Mouse (Mus musculus) midbrain, postnatal 0 days (tissue): ENCODE data around the gene Mtmr10. TPM values are rescaled to one million over a fixed set of nuclear protein-coding genes. Genes with fewer than 3 reads are reported as not detected.

ENCODE experiments used
- ATAC-seq: fragments of 200-750 bp; cut with Nextera tagmentation; 2 replicates; pipeline ENCODE4 v1.8.0; 2017; ENCODE audit warnings: moderate number of reproducible peaks, mild to moderate bottlenecking, moderate TSS enrichment, moderate library complexity; ENCODE audit not compliant: low FRiP score
- DNase-seq: peaks from one replicate; pipeline ENCODE4 v3.0.0-alpha.2; 2015; ENCODE audit warnings: low spot score
- H3K27ac ChIP-seq: fragments of 300-500 bp; sonication (generic); 2 replicates; pipeline ENCODE4 v1.5.1; 2014; ENCODE audit warnings: low read depth, mild to moderate bottlenecking, low read length, mixed read lengths
- H3K27me3 ChIP-seq: fragments of 300-500 bp; sonication (generic); 2 replicates; pipeline ENCODE4 v1.6.1; 2014; ENCODE audit warnings: low read length, control low read depth, mixed read lengths; ENCODE audit not compliant: insufficient read depth
- H3K36me3 ChIP-seq: fragments of 300-500 bp; sonication (generic); 2 replicates; pipeline ENCODE4 v1.6.1; 2014; ENCODE audit warnings: low read length, control low read depth, mixed read lengths; ENCODE audit not compliant: insufficient read depth
- H3K4me1 ChIP-seq: fragments of 300-500 bp; sonication (generic); 2 replicates; pipeline ENCODE4 v1.6.1; 2014; ENCODE audit warnings: mild to moderate bottlenecking, control low read depth, antibody characterized with exemption, low read length, mixed read lengths; ENCODE audit not compliant: insufficient read depth
- H3K4me2 ChIP-seq: fragments of 300-500 bp; sonication (generic); 2 replicates; pipeline ENCODE4 v1.6.1; 2014; ENCODE audit warnings: low read depth, mild to moderate bottlenecking, low read length, mixed read lengths; ENCODE audit not compliant: poor library complexity, severe bottlenecking
- H3K4me3 ChIP-seq: fragments of 300-500 bp; sonication (generic); 2 replicates; pipeline ENCODE4 v1.5.1; 2014; ENCODE audit warnings: low read depth, mild to moderate bottlenecking, low read length, moderate library complexity
- H3K9ac ChIP-seq: fragments of 300-500 bp; sonication (generic); replicated peaks from 2 replicates; pipeline ENCODE4 v1.6.1; 2014; ENCODE audit warnings: mild to moderate bottlenecking, low read length, moderate library complexity, mixed read lengths; ENCODE audit not compliant: poor library complexity, severe bottlenecking
- H3K9me3 ChIP-seq: fragments of 300-500 bp; sonication (generic); 2 replicates; pipeline ENCODE4 v1.6.1; 2016; ENCODE audit warnings: low read length, control low read depth
- CTCF ChIP-seq: IDR thresholded peaks from 2 replicates; pipeline ENCODE4 v1.5.1; 2016; ENCODE audit warnings: antibody characterized with exemption, mild to moderate bottlenecking
- WGBS: fragments of 180-500 bp; shearing (Covaris S2); extraction: QIAGEN DNeasy Blood & Tissue Kit; methylation state at CpG from one replicate; pipeline ENCODE4 v1.1.7; 2014; 5-methylcytosine and 5-hydroxymethylcytosine counted together
- microRNA-seq: library from miRNA; unstranded; fragments of <30 nt; microRNA quantifications from one replicate; pipeline ENCODE4, GENCODE M21; 2016; ENCODE audit warnings: borderline number of aligned reads
- polyA plus RNA-seq: library from polyadenylated mRNA; unstranded; fragments of >200 nt; fragmentation: Nextera tagmentation; extraction: Ambion mirVana; gene quantifications from 2 replicates; pipeline ENCODE4 v1.2.1, GENCODE M21; 2015
- total RNA-seq: library from RNA; depleted of rRNA; stranded (reverse); fragments of >200 nt; gene quantifications from 2 replicates; pipeline ENCODE4 v1.2.3, GENCODE M21; 2014; rRNA removed

Mtmr10 gene
- total and polyA plus RNA-seq, 2 experiments from 2014 or later, result 7.1 to 10.2 TPM

DNA sequence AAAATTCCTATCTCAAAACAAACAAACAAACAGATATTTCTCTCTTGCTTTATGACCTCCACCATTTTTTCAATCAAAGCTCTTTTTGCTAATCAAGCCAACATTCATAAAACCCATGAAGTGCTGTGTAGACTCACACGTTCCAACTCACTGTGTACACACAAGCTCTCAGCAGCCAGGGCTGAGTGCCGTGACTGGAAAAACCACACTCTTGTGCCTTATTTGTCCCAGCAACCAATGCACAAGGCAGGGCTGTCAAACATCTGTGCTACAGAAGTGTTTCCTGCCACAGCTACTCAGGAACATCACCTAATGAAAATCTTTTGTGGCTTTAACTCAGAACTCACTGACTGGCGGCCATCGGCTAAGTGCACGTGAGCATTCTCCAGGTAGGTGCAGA, 78.4 kb downstream of the Mtmr10 start:
- ATAC-seq (no peak), DNase-seq (no peak)
- WGBS, result 95% methylated on average over 5 of the region's 5 CpGs
- Histone ChIP-seq H3K4me1 (no peaks in the 10 kb centered on the region), H3K27me3 (no peaks in the 10 kb centered on the region), H3K9ac (no peak overlapping the region), H3K27ac (no peak overlapping the region), H3K9me3 (no peaks in the 10 kb centered on the region), H3K36me3 (peaks cover 31% of the 10 kb centered on the region), H3K4me2 (no peak overlapping the region), H3K4me3 (no peak overlapping the region)
- TF ChIP-seq CTCF, result no peak

DNA sequence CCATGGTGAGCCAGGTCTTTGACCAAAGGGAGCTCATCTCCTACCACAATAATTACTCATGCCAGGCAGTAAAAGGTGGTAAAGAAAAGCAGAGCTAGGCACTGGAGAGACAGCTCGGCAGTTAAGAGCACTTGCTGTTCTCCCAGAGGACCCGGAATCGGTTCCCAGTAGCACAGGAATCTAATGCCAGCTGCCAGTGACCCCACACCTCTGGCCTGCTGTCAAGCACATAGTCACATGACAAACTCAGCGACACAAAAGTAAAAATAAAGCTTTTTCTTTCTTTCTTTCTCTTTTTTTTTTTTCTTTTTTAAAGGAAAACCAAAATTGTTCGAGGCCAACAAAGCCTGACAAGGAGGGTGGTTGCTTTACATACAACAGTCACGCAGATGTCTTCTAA, 82.4 kb downstream of the Mtmr10 start:
- Histone ChIP-seq H3K4me3 (no peak overlapping the region), H3K4me1 (peaks cover 5% of the 10 kb centered on the region; the same call in 1 of the 2 replicates), H3K9ac (no peak overlapping the region), H3K4me2 (no peak overlapping the region), H3K9me3 (no peaks in the 10 kb centered on the region), H3K36me3 (peaks cover 17% of the 10 kb centered on the region; the same call in 1 of the 2 replicates), H3K27me3 (no peaks in the 10 kb centered on the region), H3K27ac (no peak overlapping the region)
- no peak for DNase-seq
- ATAC-seq, result no peak
- WGBS, result 90% methylated on average over 6 of the region's 6 CpGs
- TF ChIP-seq CTCF, result no peak

DNA sequence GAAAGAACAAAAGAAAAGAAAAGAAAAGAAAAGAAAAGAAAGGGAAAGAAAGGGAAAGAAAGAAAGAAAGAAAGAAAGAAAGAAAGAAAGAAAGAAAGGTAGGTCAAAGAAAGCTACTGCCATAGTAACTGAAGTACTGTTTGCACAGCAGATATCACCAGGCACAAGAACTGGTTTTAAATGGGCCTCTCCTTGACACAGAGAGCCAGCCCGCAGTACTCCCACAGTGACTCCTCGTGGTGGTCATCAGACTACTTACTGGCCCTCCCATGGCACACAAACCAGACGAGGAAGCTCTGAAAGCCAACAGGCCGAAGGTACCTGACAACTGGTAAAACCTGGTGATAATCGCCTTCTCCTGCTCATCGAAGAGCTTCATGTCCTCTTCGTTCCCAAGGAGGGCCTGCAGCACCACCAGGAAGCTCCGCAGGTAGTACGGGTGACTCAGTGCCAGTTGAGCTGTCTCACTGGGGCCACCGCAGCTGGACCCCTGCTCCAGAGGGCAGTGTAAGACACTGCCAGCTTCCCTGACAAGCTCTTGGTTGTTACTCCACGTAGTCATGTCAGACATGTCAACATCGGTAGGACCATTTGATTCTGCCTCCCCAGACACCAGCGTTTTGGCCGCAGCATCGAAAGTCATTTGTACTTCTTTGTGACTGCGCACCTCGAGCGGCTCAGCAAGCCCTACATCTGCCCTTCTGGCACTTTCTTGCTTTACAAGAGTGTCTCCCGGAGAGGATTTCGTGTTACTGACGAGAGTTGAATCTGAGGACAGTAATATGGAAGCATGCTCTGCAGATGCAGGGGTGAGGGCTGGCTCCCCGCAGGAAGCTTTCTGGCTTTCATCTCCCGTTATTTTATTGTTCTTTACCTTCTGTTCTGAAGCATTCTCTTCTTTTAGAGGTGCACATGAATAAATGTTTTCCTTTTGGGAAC, 84.8 kb downstream of the Mtmr10 start:
- WGBS, result 89% methylated on average over 23 of the region's 23 CpGs
- Histone ChIP-seq H3K27ac (no peak overlapping the region), H3K4me1 (peaks cover 5% of the 10 kb centered on the region; the same call in 1 of the 2 replicates), H3K36me3 (peaks cover 14% of the 10 kb centered on the region; the same call in 1 of the 2 replicates), H3K4me3 (no peak overlapping the region), H3K9me3 (no peaks in the 10 kb centered on the region), H3K9ac (no peak overlapping the region), H3K4me2 (no peak overlapping the region), H3K27me3 (no peaks in the 10 kb centered on the region)
- DNase-seq, result no peak
- TF ChIP-seq CTCF, result no peak
- ATAC-seq, result no peak

DNA sequence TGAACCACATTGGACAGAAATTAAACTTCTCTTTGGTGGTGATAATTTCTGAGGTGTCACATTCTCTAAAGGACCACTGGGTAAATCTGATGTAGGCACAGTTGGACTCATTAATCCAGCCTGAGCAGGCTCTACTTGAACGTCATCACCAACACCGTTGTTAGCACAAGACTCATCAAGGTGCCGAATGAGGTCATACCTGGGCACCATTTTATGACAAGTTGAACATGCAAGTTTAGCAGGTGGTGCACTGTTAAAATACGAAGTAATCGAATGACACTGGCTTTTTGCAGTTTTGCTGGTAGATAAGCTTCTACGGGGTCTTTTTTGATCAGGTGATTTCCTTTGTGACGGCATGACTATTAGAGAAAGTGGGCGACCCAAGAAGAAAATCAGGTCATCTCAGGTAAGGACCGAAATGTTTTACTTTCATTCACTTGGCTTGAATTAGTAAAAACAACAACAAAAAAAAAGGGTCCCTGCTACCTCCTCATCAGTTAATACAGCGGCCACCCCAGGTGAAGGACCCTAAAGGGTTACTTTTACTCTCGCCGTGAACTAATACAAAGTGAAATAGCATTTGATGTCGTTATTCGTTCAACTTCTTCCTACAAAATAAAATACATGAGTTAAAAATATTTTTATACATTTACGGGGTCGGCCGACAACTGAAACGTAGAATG, 85.8 kb downstream of the Mtmr10 start:
- ATAC-seq (peak; percentile 18), DNase-seq (no peak)
- peak overlapping the region; percentile 66 for H3K4me3 ChIP-seq
- no peaks in the 10 kb centered on the region for H3K9me3 ChIP-seq
- peaks cover 24% of the 10 kb centered on the region for H3K36me3 ChIP-seq
- H3K4me1 ChIP-seq, result peaks cover 5% of the 10 kb centered on the region; the same call in 1 of the 2 replicates
- H3K4me2 ChIP-seq, result peak overlapping the region; percentile 60
- peak overlapping the region; percentile 84 for H3K27ac ChIP-seq
- no peaks in the 10 kb centered on the region for H3K27me3 ChIP-seq
- TF ChIP-seq CTCF, result no peak
- 10% methylated on average over 18 of the region's 18 CpGs for WGBS
- H3K9ac ChIP-seq, result peak overlapping the region; percentile 39; the same call in 1 of the 2 replicates

DNA sequence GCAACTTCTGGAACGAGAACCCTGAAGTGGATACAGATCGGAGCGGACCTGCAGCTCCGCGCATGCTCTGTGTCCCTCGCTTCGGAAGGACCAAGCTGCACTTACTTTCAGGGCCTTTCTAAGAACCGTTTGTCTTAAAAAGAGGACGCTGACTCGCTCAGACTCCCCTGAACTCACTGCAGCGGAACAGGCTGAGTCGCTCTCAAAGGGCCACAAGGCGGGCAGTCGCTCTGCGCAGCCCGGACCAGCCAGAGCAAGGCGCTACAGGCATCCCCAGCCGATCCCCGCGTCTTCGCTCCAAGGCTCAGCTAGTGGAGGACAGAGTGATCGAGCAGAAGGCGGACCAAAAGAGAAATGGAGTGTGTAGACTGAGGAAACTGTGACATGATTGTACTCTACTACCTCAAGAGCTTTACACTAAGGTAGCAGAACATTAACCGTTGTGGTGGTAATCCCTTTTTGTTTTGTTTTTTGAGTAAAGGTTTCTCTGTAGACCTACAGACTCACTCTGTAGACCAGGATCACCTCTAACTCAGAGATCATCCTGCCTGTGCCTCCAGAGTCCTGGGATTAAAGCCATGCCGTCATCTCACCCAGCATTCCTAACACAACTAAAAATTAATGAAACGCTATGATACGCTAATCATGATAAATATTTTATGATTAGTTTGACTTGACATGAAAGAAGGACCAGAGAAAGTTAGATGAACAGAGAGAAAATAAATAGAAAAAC, 86.5 kb downstream of the Mtmr10 start, which contains the start of gene Fan1:
TSS of gene Fan1 (minus strand) at position 266 of the 733 bp plus-strand sequence.
- ATAC-seq (peak; percentile 94), DNase-seq (peak; percentile 91)
- peak within 1 kb of the TSS; percentile 84 for H3K27ac ChIP-seq
- no peaks in the 10 kb centered on the region for H3K9me3 ChIP-seq
- H3K4me3 ChIP-seq, result peak within 1 kb of the TSS; percentile 66
- peak within 1 kb of the TSS; percentile 60 for H3K4me2 ChIP-seq
- peak within 1 kb of the TSS; percentile 39; the same call in 1 of the 2 replicates for H3K9ac ChIP-seq
- H3K27me3 ChIP-seq, result no peaks in the 10 kb centered on the region
- H3K4me1 ChIP-seq, result peaks cover 5% of the 10 kb centered on the region; the same call in 1 of the 2 replicates
- 3% methylated on average over 27 of the region's 27 CpGs for WGBS
- peak; percentile 65 for TF ChIP-seq CTCF
- peaks cover 27% of the 10 kb centered on the region for H3K36me3 ChIP-seq

Small RNA genes within 50 kb of the gene (microRNA-seq; reads per million reads assigned to microRNA genes)
- gene Mir6416, result not detected

Other genes starting within 250 kb of the Mtmr10 start
- gene Trpm1, start 133.8 kb upstream of the Mtmr10 start, total RNA-seq, result 0.14 and 0.16 TPM in 2 replicates
- gene Trpm1, start 133.8 kb upstream of the Mtmr10 start, polyA plus RNA-seq, result 0.18 and 0.63 TPM in 2 replicates
- gene Fan1, start 86.4 kb downstream of the Mtmr10 start, total RNA-seq, result 6.5 and 11.9 TPM in 2 replicates
- gene Fan1, start 86.4 kb downstream of the Mtmr10 start, polyA plus RNA-seq, result 3.8 and 4.7 TPM in 2 replicates
- 5.4 and 10.1 TPM in 2 replicates for gene Mphosph10, start 104.6 kb downstream of the Mtmr10 start, total RNA-seq
- gene Mphosph10, start 104.6 kb downstream of the Mtmr10 start, polyA plus RNA-seq, result 19.2 and 20.3 TPM in 2 replicates
- gene Mcee, start 105.0 kb downstream of the Mtmr10 start, total RNA-seq, result 12.2 and 14.7 TPM in 2 replicates
- 43.6 and 44.2 TPM in 2 replicates for gene Mcee, start 105.0 kb downstream of the Mtmr10 start, polyA plus RNA-seq
- 374 and 379 TPM in 2 replicates for gene Apba2, start 214.1 kb downstream of the Mtmr10 start, total RNA-seq
- gene Apba2, start 214.1 kb downstream of the Mtmr10 start, polyA plus RNA-seq, result 185 and 199 TPM in 2 replicates